Mouse (Mus musculus): ENCODE measurements around the gene Selplg. TPM values are rescaled to one million over a fixed set of nuclear protein-coding genes. Genes with fewer than 3 reads are reported as not detected.
A peak's percentile ranks its signal among the peaks of the same experiment; 100 is the strongest.

Selplg gene
- total and polyA plus RNA-seq, 2 experiments from 2014 or later, result 1.6 to 1.7 TPM

DNA sequence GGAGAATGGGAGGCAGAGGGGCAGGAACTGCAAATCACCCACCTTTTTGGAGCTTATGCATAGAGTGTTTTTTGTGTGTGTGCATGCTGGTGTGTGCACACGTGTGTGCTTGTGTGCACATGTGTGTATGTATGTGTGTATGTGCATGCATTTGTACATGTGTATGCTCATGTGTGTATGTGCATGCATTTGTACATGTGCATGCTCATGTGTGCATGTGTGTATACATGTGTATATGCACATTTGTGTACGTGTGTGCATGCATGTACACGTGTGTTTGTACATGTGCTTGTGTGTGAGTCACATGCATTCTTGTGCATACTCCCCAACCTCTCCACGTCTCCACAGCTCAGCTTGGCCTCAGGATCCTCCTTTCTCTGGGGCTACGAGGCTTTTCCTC, 1.6 kb downstream of the Selplg start:
- Histone ChIP-seq H3K36me3 (replicated peaks; ENCODE audit: control insufficient read depth, insufficient read depth, low read length) (no peaks in the 10 kb centered on the region), H3K9ac (replicated peaks; ENCODE audit: low read depth, low read length) (no peak overlapping the region), H3K4me3 (ENCODE audit: low read depth, low read length) (no peak overlapping the region), H3K4me2 (ENCODE audit: low read depth, low read length) (no peak overlapping the region), H3K9me3 (replicated peaks; ENCODE audit: control insufficient read depth, low read length) (no peaks in the 10 kb centered on the region), H3K4me1 (ENCODE audit: control insufficient read depth, insufficient read depth) (no peaks in the 10 kb centered on the region), H3K27me3 (ENCODE audit: control insufficient read depth, insufficient read depth, low read length) (no peaks in the 10 kb centered on the region), H3K27ac (ENCODE audit: low read depth) (no peak overlapping the region)
- DNase-seq (ENCODE audit: low spot score), result no peak
- 73% methylated on average over 5 of the region's 5 CpGs for WGBS
- no peak for ATAC-seq (ENCODE audit: insufficient read depth, low read depth)
- TF ChIP-seq CTCF (IDR thresholded peaks at IDR 0.05; ENCODE audit: low read depth) (no peak), EP300 (IDR thresholded peaks at IDR 0.05; ENCODE audit: low read depth) (no peak)

DNA sequence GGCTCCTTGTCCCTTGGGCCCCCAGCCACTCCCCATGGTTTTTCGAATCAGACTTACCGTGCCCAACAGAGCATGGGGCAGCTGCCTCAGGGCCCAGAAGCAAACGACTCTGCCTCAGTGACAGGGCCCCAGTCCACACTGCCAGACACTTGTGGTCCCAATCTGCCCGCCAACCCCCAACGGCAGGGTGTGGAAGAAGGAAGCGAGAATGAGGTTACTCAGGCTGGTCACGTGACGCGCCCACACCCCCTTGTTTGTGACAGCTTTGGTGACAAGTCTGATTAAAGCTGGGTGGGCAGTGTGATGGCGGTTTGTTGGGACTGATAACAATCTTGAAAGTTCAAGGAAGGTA, 2.2 kb downstream of the Selplg start:
- DNase-seq (ENCODE audit: low spot score) (no peak), ATAC-seq (ENCODE audit: insufficient read depth, low read depth) (no peak)
- H3K36me3 ChIP-seq (replicated peaks; ENCODE audit: control insufficient read depth, insufficient read depth, low read length), result no peaks in the 10 kb centered on the region
- H3K27me3 ChIP-seq (ENCODE audit: control insufficient read depth, insufficient read depth, low read length), result no peaks in the 10 kb centered on the region
- WGBS, result 45% methylated on average over 10 of the region's 10 CpGs
- no peak for TF ChIP-seq CTCF (IDR thresholded peaks at IDR 0.05; ENCODE audit: low read depth)
- no peak for TF ChIP-seq EP300 (IDR thresholded peaks at IDR 0.05; ENCODE audit: low read depth)
- no peak overlapping the region for H3K9ac ChIP-seq (replicated peaks; ENCODE audit: low read depth, low read length)
- H3K4me3 ChIP-seq (ENCODE audit: low read depth, low read length), result peak overlapping the region; percentile 27; the same call in 1 of the 2 replicates
- no peaks in the 10 kb centered on the region for H3K4me1 ChIP-seq (ENCODE audit: control insufficient read depth, insufficient read depth)
- H3K9me3 ChIP-seq (replicated peaks; ENCODE audit: control insufficient read depth, low read length), result no peaks in the 10 kb centered on the region
- peak overlapping the region; percentile 31; the same call in 1 of the 2 replicates for H3K4me2 ChIP-seq (ENCODE audit: low read depth, low read length)
- H3K27ac ChIP-seq (ENCODE audit: low read depth), result 0 out of 2 replicates have a peak overlapping the region, but pooled peaks have one; percentile 11

DNA sequence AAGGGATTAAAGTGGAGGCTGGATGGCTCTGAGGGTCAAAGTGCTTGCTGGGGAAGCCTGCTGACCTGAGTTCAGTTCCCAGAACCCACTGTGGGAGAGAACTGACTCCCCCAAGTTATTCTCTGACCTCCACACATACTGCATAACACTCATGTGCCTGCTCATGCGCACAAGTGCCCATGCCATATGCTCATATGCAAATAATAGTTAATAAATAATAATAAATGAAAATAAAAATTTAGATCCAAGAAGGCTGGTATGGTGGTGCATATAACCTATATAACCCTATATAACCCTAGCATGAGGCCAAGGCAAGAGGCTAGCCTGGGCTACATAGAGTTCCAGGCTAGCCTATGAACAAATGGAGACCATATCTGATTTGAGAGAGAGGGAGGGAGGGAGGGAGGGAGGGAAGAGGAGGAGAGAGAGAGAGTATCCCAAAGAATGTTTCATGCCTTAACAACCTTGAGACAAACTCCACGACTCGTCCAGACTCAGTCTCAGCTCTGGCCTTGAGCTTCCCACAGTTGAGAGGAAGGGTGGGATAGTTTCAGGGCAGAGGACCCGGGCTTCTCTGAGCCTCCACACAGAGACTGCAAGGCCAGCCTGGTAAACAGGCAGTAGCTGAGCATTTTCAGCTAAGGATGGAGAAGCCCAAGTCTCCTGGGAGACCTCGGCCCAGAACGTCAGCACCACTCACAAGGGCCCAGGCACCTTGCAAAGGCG, 2.7 kb downstream of the Selplg start:
- 0 out of 2 replicates have a peak overlapping the region, but pooled peaks have one; percentile 11 for H3K27ac ChIP-seq (ENCODE audit: low read depth)
- H3K4me2 ChIP-seq (ENCODE audit: low read depth, low read length), result peak overlapping the region; percentile 31; the same call in 1 of the 2 replicates
- WGBS, result 61% methylated on average over 7 of the region's 7 CpGs
- H3K36me3 ChIP-seq (replicated peaks; ENCODE audit: control insufficient read depth, insufficient read depth, low read length), result no peaks in the 10 kb centered on the region
- DNase-seq (ENCODE audit: low spot score) (no peak), ATAC-seq (ENCODE audit: insufficient read depth, low read depth) (no peak)
- no peak overlapping the region for H3K9ac ChIP-seq (replicated peaks; ENCODE audit: low read depth, low read length)
- no peaks in the 10 kb centered on the region for H3K4me1 ChIP-seq (ENCODE audit: control insufficient read depth, insufficient read depth)
- no peaks in the 10 kb centered on the region for H3K27me3 ChIP-seq (ENCODE audit: control insufficient read depth, insufficient read depth, low read length)
- H3K9me3 ChIP-seq (replicated peaks; ENCODE audit: control insufficient read depth, low read length), result no peaks in the 10 kb centered on the region
- TF ChIP-seq EP300 (IDR thresholded peaks at IDR 0.05; ENCODE audit: low read depth), result no peak
- TF ChIP-seq CTCF (IDR thresholded peaks at IDR 0.05; ENCODE audit: low read depth), result no peak
- peak overlapping the region; percentile 27; the same call in 1 of the 2 replicates for H3K4me3 ChIP-seq (ENCODE audit: low read depth, low read length)

DNA sequence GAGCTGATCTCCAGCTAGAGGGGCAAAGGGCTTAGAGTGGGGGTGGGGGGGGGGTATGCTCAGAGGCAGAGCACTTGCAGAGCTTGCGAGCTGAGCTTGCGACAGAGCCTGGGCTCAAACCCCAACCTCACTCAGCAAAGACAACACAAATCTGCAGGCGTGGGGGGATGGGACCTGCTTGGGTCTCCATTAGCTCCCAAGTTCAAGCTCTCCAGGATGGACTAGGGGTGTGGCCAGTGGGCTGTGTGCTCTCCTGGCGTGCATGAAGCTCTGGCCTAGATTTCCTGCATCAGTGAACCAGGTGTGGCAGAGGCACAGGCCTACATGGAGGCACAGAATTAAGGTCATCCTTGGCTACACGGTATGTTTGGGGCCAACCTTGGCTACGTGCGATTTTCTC, 4.0 kb downstream of the Selplg start:
- Histone ChIP-seq H3K4me1 (ENCODE audit: control insufficient read depth, insufficient read depth) (no peaks in the 10 kb centered on the region), H3K27ac (ENCODE audit: low read depth) (no peak overlapping the region), H3K9me3 (replicated peaks; ENCODE audit: control insufficient read depth, low read length) (no peaks in the 10 kb centered on the region), H3K9ac (replicated peaks; ENCODE audit: low read depth, low read length) (no peak overlapping the region), H3K4me3 (ENCODE audit: low read depth, low read length) (no peak overlapping the region), H3K27me3 (ENCODE audit: control insufficient read depth, insufficient read depth, low read length) (no peaks in the 10 kb centered on the region), H3K4me2 (ENCODE audit: low read depth, low read length) (no peak overlapping the region; the same call in 1 of the 2 replicates), H3K36me3 (replicated peaks; ENCODE audit: control insufficient read depth, insufficient read depth, low read length) (no peaks in the 10 kb centered on the region)
- DNase-seq (ENCODE audit: low spot score) (no peak), ATAC-seq (ENCODE audit: insufficient read depth, low read depth) (no peak)
- 64% methylated on average over 7 of the region's 7 CpGs for WGBS
- no peak for TF ChIP-seq CTCF (IDR thresholded peaks at IDR 0.05; ENCODE audit: low read depth)
- no peak for TF ChIP-seq EP300 (IDR thresholded peaks at IDR 0.05; ENCODE audit: low read depth)

DNA sequence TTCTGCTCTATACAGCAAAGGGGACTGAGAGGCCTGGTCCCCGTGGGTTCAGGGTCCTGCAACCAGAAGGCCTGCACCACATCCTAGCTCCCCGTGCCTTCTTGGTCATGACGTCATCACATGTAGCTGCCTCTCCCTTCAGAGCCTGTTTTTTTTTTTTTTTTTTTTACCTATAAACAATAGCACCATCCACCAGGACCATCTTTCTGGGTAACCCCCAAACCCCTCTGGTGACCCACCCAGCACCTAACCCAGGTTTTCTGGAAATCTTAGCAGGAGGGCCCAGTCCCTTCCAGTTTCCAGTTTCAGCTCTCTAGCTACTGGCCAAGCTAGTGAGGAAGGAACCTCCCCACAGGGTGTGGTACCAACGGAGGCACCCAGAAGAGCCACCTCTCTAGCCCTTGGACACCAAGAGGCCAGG, 4.4 kb downstream of the Selplg start:
- H3K9ac ChIP-seq (replicated peaks; ENCODE audit: low read depth, low read length), result no peak overlapping the region
- no peaks in the 10 kb centered on the region for H3K4me1 ChIP-seq (ENCODE audit: control insufficient read depth, insufficient read depth)
- no peaks in the 10 kb centered on the region for H3K36me3 ChIP-seq (replicated peaks; ENCODE audit: control insufficient read depth, insufficient read depth, low read length)
- H3K4me3 ChIP-seq (ENCODE audit: low read depth, low read length), result no peak overlapping the region
- no peak overlapping the region; the same call in 1 of the 2 replicates for H3K4me2 ChIP-seq (ENCODE audit: low read depth, low read length)
- ATAC-seq (ENCODE audit: insufficient read depth, low read depth) (no peak), DNase-seq (ENCODE audit: low spot score) (no peak)
- H3K27me3 ChIP-seq (ENCODE audit: control insufficient read depth, insufficient read depth, low read length), result no peaks in the 10 kb centered on the region
- H3K9me3 ChIP-seq (replicated peaks; ENCODE audit: control insufficient read depth, low read length), result no peaks in the 10 kb centered on the region
- WGBS, result 41% methylated on average over 4 of the region's 4 CpGs
- no peak overlapping the region for H3K27ac ChIP-seq (ENCODE audit: low read depth)
- TF ChIP-seq CTCF (IDR thresholded peaks at IDR 0.05; ENCODE audit: low read depth), result no peak
- TF ChIP-seq EP300 (IDR thresholded peaks at IDR 0.05; ENCODE audit: low read depth), result no peak

DNA sequence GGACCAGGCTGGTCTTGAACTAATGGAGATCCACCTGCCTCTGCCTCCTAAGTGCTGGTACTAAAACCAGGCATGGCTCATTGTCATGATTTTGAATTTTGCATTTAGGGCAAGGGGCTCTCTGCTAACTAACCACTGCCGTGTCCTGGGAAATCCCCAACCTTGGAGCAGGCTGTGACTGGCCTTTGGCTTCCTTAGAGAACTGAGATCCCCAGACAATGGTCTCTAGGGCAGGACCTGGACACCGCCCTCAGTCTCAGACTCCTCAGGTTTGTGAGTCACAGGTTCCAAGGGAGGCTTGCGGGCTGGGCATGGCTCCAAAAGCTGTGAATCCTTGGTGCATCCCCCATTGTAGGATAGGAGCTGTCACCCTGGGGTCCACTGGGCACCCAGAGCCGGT, 5.8 kb downstream of the Selplg start:
- Histone ChIP-seq H3K4me1 (ENCODE audit: control insufficient read depth, insufficient read depth) (no peaks in the 10 kb centered on the region), H3K36me3 (replicated peaks; ENCODE audit: control insufficient read depth, insufficient read depth, low read length) (no peaks in the 10 kb centered on the region), H3K4me2 (ENCODE audit: low read depth, low read length) (no peak overlapping the region), H3K9ac (replicated peaks; ENCODE audit: low read depth, low read length) (no peak overlapping the region), H3K9me3 (replicated peaks; ENCODE audit: control insufficient read depth, low read length) (no peaks in the 10 kb centered on the region), H3K4me3 (ENCODE audit: low read depth, low read length) (no peak overlapping the region), H3K27ac (ENCODE audit: low read depth) (no peak overlapping the region), H3K27me3 (ENCODE audit: control insufficient read depth, insufficient read depth, low read length) (no peaks in the 10 kb centered on the region)
- TF ChIP-seq EP300 (IDR thresholded peaks at IDR 0.05; ENCODE audit: low read depth) (no peak), CTCF (IDR thresholded peaks at IDR 0.05; ENCODE audit: low read depth) (no peak)
- ATAC-seq (ENCODE audit: insufficient read depth, low read depth) (no peak), DNase-seq (ENCODE audit: low spot score) (no peak)
- WGBS, result 71% methylated on average over 4 of the region's 4 CpGs
